Mouse (Mus musculus) mouse embryonic stem cell (cell line): ENCODE results near the gene Phgdh.

Experiments used
- in situ Hi-C, 2 experiments: fragments of 300-500 bp; cut with MboI; formaldehyde crosslinking; loops; 1 replicate in 1 of 2; 3 replicates in 1 of 2; pipeline ENCODE4 v1.14.3; 2019 to 2020; ENCODE audit warnings: low sequenced_read_pairs in 2 of 2, low pct_unique_long_range_greater_than_20kb in 1 of 2, mixed read lengths in 1 of 2; ENCODE audit not compliant: unreplicated experiment in 1 of 2

Phgdh gene

DNA sequence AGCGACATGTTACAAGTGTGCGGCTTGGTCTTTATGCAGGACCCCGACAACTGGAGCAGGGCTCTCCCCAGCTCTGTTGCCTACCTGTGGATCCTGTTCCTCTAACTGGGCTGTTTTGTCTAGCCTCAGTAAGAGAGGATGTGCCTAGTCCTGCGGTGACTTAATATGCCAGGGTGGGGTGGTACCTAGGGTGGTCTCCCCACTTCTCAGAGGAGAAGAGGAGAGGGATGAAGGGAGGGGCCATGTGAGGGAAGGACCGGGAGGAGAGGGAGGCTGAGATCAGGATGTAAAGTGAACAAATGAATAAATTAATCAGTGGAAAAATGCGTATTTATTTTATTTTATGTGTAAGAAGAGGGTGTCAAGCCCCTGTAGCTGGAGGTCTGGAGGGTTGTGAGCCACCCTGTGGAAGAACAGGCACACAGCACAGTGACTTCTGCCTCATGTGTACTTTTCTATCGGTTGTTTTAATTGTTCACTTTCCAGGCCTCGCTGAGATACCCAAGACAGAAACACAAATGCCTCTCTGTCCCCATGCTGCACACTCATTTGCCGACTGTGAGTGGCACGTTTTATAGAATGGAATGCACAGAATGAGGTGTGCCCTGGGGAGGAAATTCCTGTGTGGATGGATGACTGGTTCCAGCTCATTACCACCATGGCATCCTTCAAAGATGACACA lies 15.7 kb upstream of the Phgdh start:
- in situ Hi-C loops: no loop called here

DNA sequence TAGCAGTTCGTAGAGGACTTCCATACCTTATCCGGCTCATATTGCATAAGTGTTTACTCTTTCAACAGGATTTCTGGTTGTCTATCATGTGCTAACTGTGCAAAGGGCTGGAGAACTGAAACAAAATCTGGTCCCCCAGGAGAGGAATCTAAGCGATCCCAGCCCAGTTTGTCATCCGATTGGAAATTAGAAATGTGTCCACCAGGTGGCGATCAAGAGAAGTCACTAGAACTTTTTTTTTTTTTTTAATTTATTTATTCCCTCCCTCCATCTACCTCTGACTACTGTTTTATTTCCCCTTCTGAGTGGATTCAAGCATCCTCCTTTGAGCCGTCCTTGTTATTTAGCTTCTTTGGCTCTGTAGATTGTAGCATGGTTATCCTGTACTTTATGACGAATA lies 14.1 kb upstream of the Phgdh start:
- in situ Hi-C loops: no loop called here

DNA sequence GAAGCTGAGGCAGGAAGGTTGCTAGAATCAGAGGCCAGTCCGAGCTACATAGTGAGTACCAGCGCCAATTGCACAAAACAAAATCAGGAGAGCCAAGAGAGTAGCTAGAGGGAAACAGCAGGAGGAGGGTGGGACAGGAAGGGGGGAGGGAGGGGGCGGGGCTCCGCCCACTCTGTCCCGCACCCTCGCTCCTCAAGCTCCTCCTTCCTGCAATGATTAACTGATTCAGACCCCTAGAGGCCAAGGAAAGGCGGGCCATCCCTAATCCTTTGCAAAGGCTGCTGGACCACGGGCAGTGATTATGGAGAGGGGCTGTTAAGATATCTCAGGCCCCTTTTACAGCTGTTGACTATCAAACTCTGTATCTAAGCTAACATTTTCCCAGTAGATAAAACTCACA lies 8.9 kb upstream of the Phgdh start:
- in situ Hi-C loops: loop anchor here in 1 of 2 experiments (25.0 kb wide), 1 partner anchor 1814 kb away; the partner anchor contains the start of genes Gdap2 and Wdr3

DNA sequence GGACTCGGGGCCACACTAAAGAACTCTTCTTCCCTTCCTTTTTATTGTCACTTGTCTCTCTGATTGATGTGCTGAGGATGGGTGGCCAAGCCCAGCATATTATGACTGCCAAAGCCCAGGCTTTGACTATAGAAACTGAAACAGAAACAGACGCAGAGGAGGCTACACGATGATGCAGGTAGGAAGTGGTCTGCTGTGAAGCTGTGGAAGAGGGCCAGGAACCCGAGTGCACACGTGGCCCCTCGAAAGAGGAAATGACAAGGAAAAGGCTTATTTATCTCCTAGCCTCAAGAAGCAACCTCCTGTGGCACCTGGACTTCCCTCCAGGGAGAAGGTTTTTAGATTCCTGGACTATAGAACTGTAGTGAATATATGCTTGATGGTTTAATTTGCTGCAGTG lies 8.3 kb upstream of the Phgdh start:
- in situ Hi-C loops: loop anchor here in 1 of 2 experiments (25.0 kb wide), 1 partner anchor 1814 kb away; the partner anchor contains the start of genes Gdap2 and Wdr3

DNA sequence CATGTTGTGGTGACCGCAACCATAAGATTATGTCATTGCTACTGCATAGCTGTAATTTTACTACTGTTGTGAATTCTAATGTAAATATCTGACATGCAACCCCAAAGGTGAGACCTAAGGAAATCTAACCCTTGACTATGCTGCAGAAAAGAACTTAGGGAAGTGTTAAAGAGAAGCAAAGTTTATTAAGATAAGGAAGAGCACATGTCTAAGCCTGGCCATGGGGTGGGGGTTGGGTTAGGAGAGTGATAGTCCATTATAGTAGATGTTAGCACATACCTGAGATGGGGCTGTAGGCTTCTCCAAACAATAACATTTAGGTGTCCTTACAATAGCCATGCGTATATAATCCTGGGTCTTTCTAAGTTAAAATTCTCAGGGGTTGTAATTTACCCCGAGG lies 3.4 kb upstream of the Phgdh start:
- in situ Hi-C loops: loop anchor here in 1 of 2 experiments (25.0 kb wide), 1 partner anchor 1819 kb away; the partner anchor contains the start of genes Gdap2 and Wdr3

DNA sequence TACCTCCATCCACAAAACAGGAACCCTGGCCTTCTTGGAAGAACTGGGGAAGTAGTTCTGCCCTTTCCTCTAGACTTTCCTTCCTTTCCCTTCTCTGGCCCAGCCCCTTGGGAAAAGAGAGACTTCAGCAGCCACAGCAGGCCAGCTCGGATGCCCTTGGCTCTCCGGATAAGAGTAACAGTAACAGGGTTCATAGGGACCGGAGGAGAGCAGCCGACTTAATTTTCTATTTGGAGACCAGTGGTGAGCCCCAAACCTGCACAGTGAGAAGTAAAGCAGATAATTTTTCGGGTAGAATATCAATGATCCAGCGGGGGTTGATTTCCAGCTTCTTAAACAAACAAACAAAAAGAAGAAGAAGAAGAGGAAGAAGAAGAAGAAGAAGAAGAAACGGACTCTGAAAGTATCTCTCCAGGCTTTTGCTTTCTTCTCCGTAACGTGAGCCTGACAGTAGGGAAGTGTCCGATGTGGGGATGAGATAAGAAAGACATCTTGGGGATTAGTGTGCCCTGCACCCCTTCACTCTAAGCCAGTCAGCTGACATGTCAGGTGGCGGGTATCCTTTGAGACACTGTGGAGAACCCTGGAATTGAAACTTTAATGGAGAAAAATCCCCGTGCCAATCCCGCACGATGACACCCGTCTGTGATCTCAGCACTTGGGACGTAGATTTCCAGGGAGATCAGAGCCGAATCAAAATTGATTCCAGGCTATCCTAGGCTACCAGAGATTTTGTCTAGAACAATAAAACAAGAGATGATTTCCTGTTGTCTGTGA lies 1.2 kb upstream of the Phgdh start:
- in situ Hi-C loops: loop anchor here in 1 of 2 experiments (25.0 kb wide), 1 partner anchor 1821 kb away; the partner anchor contains the start of genes Gdap2 and Wdr3

DNA sequence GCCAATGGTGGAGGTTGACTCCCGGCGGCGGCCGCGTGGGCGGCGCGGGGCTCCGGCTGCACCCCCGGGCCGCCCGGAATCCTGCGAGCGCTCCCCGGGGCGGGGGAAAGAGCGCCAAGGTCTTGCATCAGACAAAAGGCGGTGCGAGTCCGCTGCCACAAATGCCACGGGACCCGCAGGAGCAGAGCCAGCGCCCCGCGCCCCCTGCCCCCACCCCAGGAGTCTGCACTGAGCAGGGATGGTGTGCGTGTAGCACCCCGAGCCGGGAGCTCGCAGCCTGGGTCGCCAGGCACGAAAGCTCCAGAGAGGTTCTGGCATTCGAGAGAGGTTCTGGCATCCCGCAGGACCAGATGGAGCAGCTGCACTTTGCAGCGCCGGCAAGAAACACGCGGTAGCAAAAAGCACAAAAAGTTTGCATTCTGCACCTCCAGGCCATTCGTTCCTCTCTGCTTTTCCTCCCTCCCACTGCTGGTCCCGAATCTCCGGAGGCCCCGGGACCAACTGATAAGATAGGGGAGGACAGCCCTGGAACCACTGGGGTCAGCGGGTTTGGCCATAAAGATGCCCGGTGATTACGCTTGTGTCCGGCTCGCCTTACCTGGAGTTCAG lies 589 bp downstream of the Phgdh start:
- in situ Hi-C loops: loop anchor here in 1 of 2 experiments (25.0 kb wide), 1 partner anchor 1823 kb away; the partner anchor contains the start of genes Gdap2 and Wdr3

DNA sequence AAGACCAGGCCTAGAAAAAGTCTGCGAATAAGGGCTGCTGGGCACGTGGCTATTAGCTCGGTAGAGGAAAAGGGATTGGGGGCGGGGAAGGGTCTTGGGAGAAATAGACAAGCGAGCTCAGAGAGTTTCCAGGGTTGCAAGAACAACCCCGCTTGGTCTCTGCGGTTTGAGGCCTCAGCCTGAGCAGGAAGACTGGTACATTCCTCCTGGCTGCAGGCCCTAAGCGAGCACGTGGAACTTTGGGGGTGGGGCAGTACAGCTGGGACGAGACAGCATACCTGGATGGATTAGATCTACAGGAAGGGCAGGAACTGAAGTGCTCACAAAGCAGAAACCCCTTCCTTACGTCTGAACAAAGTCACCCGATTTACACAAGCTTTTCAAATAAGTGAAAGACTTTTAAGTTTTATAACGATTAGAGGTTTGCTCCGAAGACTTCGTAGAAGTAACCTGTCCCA lies 1.2 kb downstream of the Phgdh start:
- in situ Hi-C loops: loop anchor here in 1 of 2 experiments (25.0 kb wide), 1 partner anchor 1824 kb away; the partner anchor contains the start of genes Gdap2 and Wdr3

DNA sequence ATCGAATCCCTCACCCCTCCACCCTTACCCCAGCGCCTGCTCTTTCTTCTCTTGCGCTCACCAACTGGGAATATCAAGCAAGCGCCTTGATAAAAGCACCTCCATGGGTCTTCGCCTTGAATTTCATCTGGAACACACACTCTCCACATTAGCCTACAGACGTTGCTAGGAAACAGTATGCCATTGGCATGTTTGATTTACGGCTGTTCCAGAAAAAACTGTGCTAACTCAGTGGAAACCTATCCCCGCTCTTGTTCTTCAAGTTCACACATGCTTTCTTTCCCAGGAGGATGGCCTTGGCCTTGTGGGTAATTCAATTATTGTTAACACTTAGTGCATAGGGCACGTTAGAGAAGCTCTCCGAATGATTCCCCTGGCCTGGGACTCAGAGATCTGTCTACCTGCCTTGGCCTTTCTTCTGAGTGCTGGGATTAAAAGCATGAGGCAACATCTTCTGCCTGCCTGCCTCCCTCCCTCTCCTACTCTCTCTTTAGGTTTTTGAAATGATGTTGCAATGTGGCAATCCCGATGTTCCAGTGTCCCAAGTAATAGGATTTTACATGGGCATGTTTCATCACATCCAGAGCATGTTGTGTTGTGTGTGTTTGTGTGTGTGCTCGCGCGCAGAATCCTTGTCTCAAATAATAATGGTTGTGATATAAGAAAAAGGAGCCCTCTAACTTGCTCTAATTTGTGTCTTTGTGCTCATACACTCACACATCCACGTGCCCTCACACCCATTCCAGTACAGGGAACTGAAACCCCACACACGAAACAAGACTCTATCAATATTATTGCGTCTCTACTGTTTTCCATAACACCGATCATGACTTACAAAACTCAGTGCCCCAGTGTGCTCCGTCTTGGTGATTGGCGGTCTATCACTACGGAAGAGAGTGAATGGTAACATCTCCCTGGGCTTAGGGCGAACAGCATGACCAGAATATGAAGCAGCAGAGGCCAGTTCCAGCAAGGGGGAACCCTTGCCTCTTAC lies 2.8 kb downstream of the Phgdh start:
- in situ Hi-C loops: loop anchor here in 1 of 2 experiments (25.0 kb wide), 1 partner anchor 1825 kb away; the partner anchor contains the start of genes Gdap2 and Wdr3

DNA sequence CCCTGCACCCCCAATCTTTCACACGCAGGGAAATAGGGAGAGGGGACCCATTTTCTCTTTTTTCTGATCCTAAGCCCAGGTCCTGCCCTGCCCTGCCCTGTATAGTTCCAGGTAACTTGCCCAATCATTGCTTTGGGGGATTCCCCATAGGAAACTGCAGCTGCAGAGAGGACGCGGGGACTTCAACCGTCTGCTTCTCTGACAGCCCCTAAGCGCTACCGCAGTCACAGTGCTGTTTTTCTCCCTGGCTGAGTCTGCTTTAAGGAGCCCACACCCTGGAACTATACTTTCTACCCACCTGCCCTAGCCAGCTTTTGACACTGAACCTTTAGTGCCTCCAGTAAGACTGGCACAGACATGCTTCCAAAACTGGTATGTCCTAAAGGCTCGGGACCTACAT lies 3.9 kb downstream of the Phgdh start:
- in situ Hi-C loops: loop anchor here in 1 of 2 experiments (25.0 kb wide), 1 partner anchor 1826 kb away; the partner anchor contains the start of genes Gdap2 and Wdr3

DNA sequence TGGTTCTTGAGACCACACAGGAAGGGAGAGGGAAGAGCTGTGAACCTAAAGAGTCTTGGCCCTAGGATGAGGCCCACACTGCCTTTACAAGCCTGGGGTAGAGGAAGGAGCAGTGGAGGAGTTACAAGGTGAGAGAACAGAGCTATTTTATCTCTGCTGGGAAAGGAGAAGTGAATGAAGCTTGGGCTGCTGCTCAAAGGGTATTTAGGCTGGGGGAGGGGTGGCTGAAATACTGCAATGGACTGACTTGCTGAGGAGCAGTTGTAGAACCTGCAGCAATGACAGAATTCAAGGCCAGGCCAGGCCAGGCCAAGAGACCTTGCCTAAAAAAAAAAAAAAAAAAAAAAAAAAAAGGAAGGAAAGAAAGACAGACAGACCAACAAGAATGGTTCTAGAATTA lies 4.5 kb downstream of the Phgdh start:
- in situ Hi-C loops: loop anchor here in 1 of 2 experiments (25.0 kb wide), 1 partner anchor 1827 kb away; the partner anchor contains the start of genes Gdap2 and Wdr3

DNA sequence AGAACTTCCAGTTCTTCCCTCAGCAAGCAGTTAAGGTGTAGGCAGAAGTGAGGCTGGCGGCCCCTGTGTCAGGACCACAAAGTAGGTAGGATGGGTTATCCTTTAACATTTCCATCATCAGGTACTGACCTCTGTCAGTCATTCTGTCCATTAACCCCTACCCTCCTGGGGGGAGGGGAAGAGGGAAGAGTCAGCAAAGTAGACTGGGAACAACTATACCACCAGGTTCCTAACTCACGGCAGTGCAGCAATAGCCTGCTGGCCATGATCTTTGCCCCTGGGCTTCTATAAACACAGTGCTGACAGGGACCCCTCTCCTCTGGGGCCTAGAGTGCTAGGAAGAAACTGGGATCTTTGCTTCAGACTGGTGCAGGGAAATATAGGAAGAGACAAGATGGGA lies 5.8 kb downstream of the Phgdh start:
- in situ Hi-C loops: loop anchor here in 1 of 2 experiments (25.0 kb wide), 1 partner anchor 1828 kb away; the partner anchor contains the start of genes Gdap2 and Wdr3

DNA sequence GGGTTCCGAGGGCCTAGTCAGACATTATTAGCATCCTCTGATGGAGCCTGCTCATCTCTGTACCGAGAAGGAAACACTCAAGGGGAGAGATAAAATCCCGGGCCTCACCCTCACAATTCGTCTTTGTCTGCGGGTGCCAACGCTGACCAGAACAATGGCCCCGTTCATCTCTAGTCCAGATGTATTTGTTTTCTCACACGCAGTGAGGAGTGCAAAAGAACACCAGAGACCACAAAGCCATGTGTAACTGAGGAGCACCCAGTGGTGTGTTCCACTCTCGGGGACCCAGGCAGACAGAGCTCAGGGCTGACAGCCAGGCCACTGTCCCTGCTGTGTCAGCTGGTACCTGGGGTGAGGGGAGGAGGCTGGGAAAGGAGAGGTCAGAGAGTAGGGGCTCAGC lies 15.6 kb downstream of the Phgdh start:
- in situ Hi-C loops: no loop called here

DNA sequence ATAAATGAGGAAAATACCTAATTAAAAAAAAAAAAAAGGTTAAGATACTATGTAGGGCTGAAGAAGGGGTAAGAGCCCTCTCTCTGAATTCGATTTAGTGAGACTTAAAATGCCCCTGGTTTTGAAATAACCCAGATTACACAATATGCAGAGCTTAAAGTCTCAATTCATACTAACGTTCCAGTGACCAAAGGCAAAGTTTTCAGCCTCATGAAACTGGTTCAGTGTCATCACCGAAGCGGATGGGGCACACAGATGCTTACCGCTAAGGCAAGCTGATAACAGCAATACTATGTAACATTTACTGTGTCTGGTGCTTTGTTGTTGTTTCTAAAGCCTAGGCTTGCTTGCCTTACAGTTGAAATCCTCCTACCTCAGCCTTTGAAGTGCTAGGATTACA lies 17.6 kb downstream of the Phgdh start:
- in situ Hi-C loops: no loop called here

DNA sequence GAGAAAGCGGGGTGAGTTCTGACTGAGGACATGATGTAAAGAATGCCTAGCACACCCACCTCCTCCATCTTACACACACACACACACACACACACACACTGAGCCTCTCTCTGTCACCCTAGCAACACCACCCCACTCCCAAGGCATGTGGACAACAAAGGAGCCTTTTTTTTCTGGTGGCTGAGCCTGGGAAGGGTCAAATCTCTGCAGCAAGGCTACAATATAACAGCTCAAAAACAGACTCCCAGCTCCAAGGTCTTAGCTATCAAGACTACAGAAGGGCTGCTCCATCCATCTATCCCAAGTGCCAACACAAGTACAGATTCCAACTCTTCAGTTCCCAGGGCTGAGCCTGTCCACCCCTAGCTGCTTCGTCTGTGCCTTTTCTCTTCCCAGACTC lies 20.6 kb downstream of the Phgdh start:
- in situ Hi-C loops: no loop called here

DNA sequence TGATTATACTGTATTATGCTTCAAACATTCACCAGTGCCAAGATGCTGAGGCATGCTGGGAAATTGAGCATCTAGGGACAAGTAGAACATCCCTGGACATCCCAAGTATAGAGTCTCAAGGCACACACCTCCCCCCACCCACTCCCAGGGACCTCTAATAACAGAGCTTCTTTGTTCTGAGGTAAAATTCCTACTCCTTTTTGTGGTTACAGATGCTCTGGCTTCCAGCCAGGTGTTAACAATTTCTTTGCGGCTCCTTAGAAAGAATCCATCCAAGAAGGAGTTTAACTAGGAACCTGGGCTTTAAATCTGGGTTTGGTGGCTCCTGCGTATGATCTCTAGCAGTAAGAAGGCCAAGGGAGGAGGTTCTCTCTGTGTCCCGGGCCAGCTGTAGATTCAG lies 22.6 kb downstream of the Phgdh start:
- in situ Hi-C loops: no loop called here

DNA sequence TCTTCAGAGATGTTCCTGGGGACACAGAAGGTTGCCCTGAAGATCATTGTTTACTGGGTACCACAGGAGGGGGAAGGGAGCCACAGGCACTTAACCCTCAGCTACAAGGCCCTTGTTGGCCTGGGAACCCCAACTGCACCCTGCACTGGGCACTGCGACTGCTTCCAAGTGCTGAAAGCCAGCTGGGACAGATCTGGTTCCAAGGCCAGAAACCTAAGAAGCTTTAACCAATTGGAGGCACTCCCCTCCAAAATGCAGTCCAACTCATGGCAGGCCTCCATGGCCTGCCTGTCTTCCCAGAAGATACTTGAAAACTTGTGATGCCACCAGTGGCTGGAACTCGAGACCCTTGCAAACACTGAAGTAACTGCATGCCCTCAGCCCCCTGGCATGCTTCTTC lies 24.6 kb downstream of the Phgdh start:
- in situ Hi-C loops: no loop called here
